Mouse (Mus musculus): ENCODE results near the gene Rnase1. TPM values are rescaled to one million over a fixed set of nuclear protein-coding genes. Genes with fewer than 3 reads are reported as not detected.

The Rnase1 gene
- polyA plus RNA-seq, 1 experiment from 2014 or later: 0.70 TPM

- TF ChIP-seq EP300 (IDR thresholded peaks at IDR 0.05): no peak
- H3K4me2 ChIP-seq (replicated peaks; ENCODE audit: low read depth, low read length): no peak overlapping the region
- DNase-seq (ENCODE audit: low spot score): no peak
- 34% methylated on average over 5 of the region's 5 CpGs for WGBS
- H3K4me3 ChIP-seq (ENCODE audit: low read depth, low read length): no peak overlapping the region
- no peak overlapping the region for H3K27ac ChIP-seq (ENCODE audit: low read length)
- H3K9ac ChIP-seq (replicated peaks; ENCODE audit: low read depth): no peak overlapping the region
- no peaks in the 10 kb centered on the region for H3K4me1 ChIP-seq (ENCODE audit: insufficient read depth, low read depth, low read length)
- ATAC-seq: no peak
- no peaks in the 10 kb centered on the region for H3K9me3 ChIP-seq (ENCODE audit: low read length)
- H3K27me3 ChIP-seq (replicated peaks; ENCODE audit: insufficient read depth, low read length): no peaks in the 10 kb centered on the region
- H3K36me3 ChIP-seq (ENCODE audit: insufficient read depth, low read length): no peaks in the 10 kb centered on the region
Observed at GRCm38 (mm10) chr14:51152249-51152870, 5.8 kb upstream of the Rnase1 start.

- no peak for ATAC-seq
- 89% methylated on average over 3 of the region's 3 CpGs for WGBS
- no peak for DNase-seq (ENCODE audit: low spot score)
- no peak overlapping the region for H3K4me3 ChIP-seq (ENCODE audit: low read depth, low read length)
- no peak for TF ChIP-seq EP300 (IDR thresholded peaks at IDR 0.05)
- TF ChIP-seq CTCF (IDR thresholded peaks at IDR 0.05): no peak
- H3K9me3 ChIP-seq (ENCODE audit: low read length): no peaks in the 10 kb centered on the region
- H3K9ac ChIP-seq (replicated peaks; ENCODE audit: low read depth): no peak overlapping the region
- no peaks in the 10 kb centered on the region for H3K36me3 ChIP-seq (ENCODE audit: insufficient read depth, low read length)
- H3K27ac ChIP-seq (ENCODE audit: low read length): no peak overlapping the region
- no peaks in the 10 kb centered on the region for H3K4me1 ChIP-seq (ENCODE audit: insufficient read depth, low read depth, low read length)
- no peak overlapping the region for H3K4me2 ChIP-seq (replicated peaks; ENCODE audit: low read depth, low read length)
- no peaks in the 10 kb centered on the region for H3K27me3 ChIP-seq (replicated peaks; ENCODE audit: insufficient read depth, low read length)
Observed at GRCm38 (mm10) chr14:51150206-51150831, 3.7 kb upstream of the Rnase1 start.

- H3K4me1 ChIP-seq (ENCODE audit: insufficient read depth, low read depth, low read length): no peaks in the 10 kb centered on the region
- no peak overlapping the region for H3K27ac ChIP-seq (ENCODE audit: low read length)
- H3K4me3 ChIP-seq (ENCODE audit: low read depth, low read length): no peak overlapping the region
- H3K9me3 ChIP-seq (ENCODE audit: low read length): no peaks in the 10 kb centered on the region
- ATAC-seq: no peak
- no peak overlapping the region for H3K4me2 ChIP-seq (replicated peaks; ENCODE audit: low read depth, low read length)
- no peaks in the 10 kb centered on the region for H3K36me3 ChIP-seq (ENCODE audit: insufficient read depth, low read length)
- no peak for DNase-seq (ENCODE audit: low spot score)
- WGBS: 38% methylated on average over 5 of the region's 5 CpGs
- H3K9ac ChIP-seq (replicated peaks; ENCODE audit: low read depth): no peak overlapping the region
- H3K27me3 ChIP-seq (replicated peaks; ENCODE audit: insufficient read depth, low read length): no peaks in the 10 kb centered on the region
- TF ChIP-seq EP300 (IDR thresholded peaks at IDR 0.05) (no peak), CTCF (IDR thresholded peaks at IDR 0.05) (no peak)
Observed at GRCm38 (mm10) chr14:51149164-51149563, 2.6 kb upstream of the Rnase1 start.

- WGBS: 58% methylated on average over 3 of the region's 3 CpGs
Observed at GRCm38 (mm10) chr14:51148006-51148405, 1.4 kb upstream of the Rnase1 start.

GRCm38 (mm10) chr14:51145521-51145920 is 1.1 kb downstream of the Rnase1 start:
- no peak for TF ChIP-seq EP300 (IDR thresholded peaks at IDR 0.05)
- no peak for TF ChIP-seq CTCF (IDR thresholded peaks at IDR 0.05)
- 65% methylated on average over 6 of the region's 6 CpGs for WGBS
- Histone ChIP-seq H3K27ac (ENCODE audit: low read length) (no peak overlapping the region), H3K4me3 (ENCODE audit: low read depth, low read length) (no peak overlapping the region), H3K9ac (replicated peaks; ENCODE audit: low read depth) (no peak overlapping the region), H3K4me2 (replicated peaks; ENCODE audit: low read depth, low read length) (no peak overlapping the region), H3K4me1 (ENCODE audit: insufficient read depth, low read depth, low read length) (no peaks in the 10 kb centered on the region), H3K27me3 (replicated peaks; ENCODE audit: insufficient read depth, low read length) (no peaks in the 10 kb centered on the region), H3K36me3 (ENCODE audit: insufficient read depth, low read length) (no peaks in the 10 kb centered on the region), H3K9me3 (ENCODE audit: low read length) (no peaks in the 10 kb centered on the region)
- no peak for DNase-seq (ENCODE audit: low spot score)
- no peak for ATAC-seq

More at GRCm38 (mm10) chr14:51148006-51148405, 1.4 kb upstream of the Rnase1 start:
- no peaks in the 10 kb centered on the region for H3K27me3 ChIP-seq (replicated peaks; ENCODE audit: insufficient read depth, low read length)
- H3K9ac ChIP-seq (replicated peaks; ENCODE audit: low read depth): no peak overlapping the region
- H3K4me3 ChIP-seq (ENCODE audit: low read depth, low read length): no peak overlapping the region
- ATAC-seq (no peak), DNase-seq (ENCODE audit: low spot score) (no peak)
- TF ChIP-seq EP300 (IDR thresholded peaks at IDR 0.05) (no peak), CTCF (IDR thresholded peaks at IDR 0.05) (no peak)
- no peak overlapping the region for H3K27ac ChIP-seq (ENCODE audit: low read length)
- H3K4me1 ChIP-seq (ENCODE audit: insufficient read depth, low read depth, low read length): no peaks in the 10 kb centered on the region
- no peaks in the 10 kb centered on the region for H3K36me3 ChIP-seq (ENCODE audit: insufficient read depth, low read length)
- no peaks in the 10 kb centered on the region for H3K9me3 ChIP-seq (ENCODE audit: low read length)
- no peak overlapping the region for H3K4me2 ChIP-seq (replicated peaks; ENCODE audit: low read depth, low read length)

- DNase-seq (ENCODE audit: low spot score) (no peak), ATAC-seq (no peak)
- Histone ChIP-seq H3K4me3 (ENCODE audit: low read depth, low read length) (no peak overlapping the region), H3K9me3 (ENCODE audit: low read length) (no peaks in the 10 kb centered on the region), H3K27ac (ENCODE audit: low read length) (no peak overlapping the region), H3K36me3 (ENCODE audit: insufficient read depth, low read length) (no peaks in the 10 kb centered on the region), H3K4me1 (ENCODE audit: insufficient read depth, low read depth, low read length) (no peaks in the 10 kb centered on the region), H3K9ac (replicated peaks; ENCODE audit: low read depth) (no peak overlapping the region), H3K4me2 (replicated peaks; ENCODE audit: low read depth, low read length) (no peak overlapping the region), H3K27me3 (replicated peaks; ENCODE audit: insufficient read depth, low read length) (no peaks in the 10 kb centered on the region)
- WGBS: 96% methylated on average over 4 of the region's 4 CpGs
- TF ChIP-seq CTCF (IDR thresholded peaks at IDR 0.05) (no peak), EP300 (IDR thresholded peaks at IDR 0.05) (no peak)
Observed at GRCm38 (mm10) chr14:51144451-51144850, 2.1 kb downstream of the Rnase1 start.

All from lung, postnatal 0 days (tissue).